Comparison of ENCODE assay signal across 8 mouse cellular contexts in the genomic region with DNA sequence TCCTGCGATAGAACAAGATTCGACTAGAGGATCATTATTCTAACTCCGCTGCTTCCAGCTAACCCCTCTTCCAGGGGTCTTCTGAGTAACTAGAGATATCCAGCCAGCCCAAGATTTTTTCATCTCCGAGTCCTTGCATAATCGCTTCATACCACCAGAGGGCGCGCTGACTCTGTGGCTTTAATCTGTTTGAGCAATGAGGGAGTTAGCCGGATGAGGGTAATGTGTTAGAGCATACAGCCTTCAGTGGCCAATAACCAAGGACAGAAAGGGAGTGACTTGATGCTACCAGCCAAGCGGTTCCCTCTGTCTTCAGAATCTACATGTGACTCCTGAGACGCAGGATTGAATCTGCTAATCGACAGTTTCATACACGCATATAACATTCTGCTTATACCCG. TPM values are rescaled to one million over a fixed set of nuclear protein-coding genes. Genes with fewer than 3 reads are reported as not detected.
DNase-seq lines count a peak whose midpoint lies in the region; ATAC-seq and TF ChIP-seq lines count a peak whose summit lies in the region.

No protein-coding gene starts in this region.

- ATAC-seq in forebrain, embryonic 11.5 days (replicated peaks; ENCODE audit: low FRiP score): peak; percentile 48; the same call in 1 of the 2 replicates

- H3K4me1 ChIP-seq in ES-E14 (ENCODE audit: control insufficient read depth in 2 of 2, insufficient read depth in 2 of 2, low read length in 2 of 2, poor library complexity in 1 of 2): peaks cover 0 to 4% of the 10 kb centered on the region in 2 experiments; a peak in 2 of 4 replicates
- peaks cover 18% of the 10 kb centered on the region; the same call in 1 of the 2 replicates for H3K4me1 ChIP-seq in forebrain, embryonic 11.5 days (replicated peaks; ENCODE audit: control insufficient read depth, insufficient read depth, low read length)

- in situ Hi-C loops in ES-E14 (cut with MboI; ENCODE audit: low sequenced_read_pairs in 2 of 2, unreplicated experiment in 2 of 2): no loop called here

- H3K4me3 ChIP-seq in ES-E14 (ENCODE audit: insufficient read depth in 1 of 2, low read depth in 1 of 2, low read length in 2 of 2, poor library complexity in 1 of 2, severe bottlenecking in 1 of 2): no peak overlapping the region
- H3K4me3 ChIP-seq in forebrain, embryonic 11.5 days (ENCODE audit: low read depth, low read length): no peak overlapping the region

- no peaks in the 10 kb centered on the region for H3K36me3 ChIP-seq in ES-E14 (ENCODE audit: control insufficient read depth, insufficient read depth, low read length, poor library complexity, severe bottlenecking)
- H3K36me3 ChIP-seq in forebrain, embryonic 11.5 days (ENCODE audit: control insufficient read depth, insufficient read depth, low read length): no peaks in the 10 kb centered on the region

- no peak overlapping the region for H3K27ac ChIP-seq in ES-E14 (ENCODE audit: insufficient read depth, low read depth, low read length, poor library complexity, severe bottlenecking)
- H3K27ac ChIP-seq in forebrain, embryonic 11.5 days (ENCODE audit: low read depth, low read length): no peak overlapping the region

- intact Hi-C loops in heart, postnatal 36 days (cut with DNase I): loop anchor here (1.0 to 5.0 kb wide), 5 partner anchors 24 to 272 kb away; a partner anchor contains a TSS

- H3K9ac ChIP-seq in ES-E14 (ENCODE audit: insufficient read depth, low read depth, low read length, poor library complexity, severe bottlenecking): no peak overlapping the region
- H3K9ac ChIP-seq in forebrain, embryonic 11.5 days (ENCODE audit: low read length): no peak overlapping the region

- H3K9me3 ChIP-seq in ES-E14 (ENCODE audit: control insufficient read depth, insufficient read depth, low read depth, low read length): no peaks in the 10 kb centered on the region
- no peaks in the 10 kb centered on the region for H3K9me3 ChIP-seq in forebrain, embryonic 11.5 days (ENCODE audit: control insufficient read depth, low read length)

- peak; percentile 85 for DNase-seq in ES-E14 (ENCODE audit: low read depth, low spot score)
- peak; percentile 91 for DNase-seq in c-Kit-positive CD71-negative TER-119-negative erythroid progenitor cells, embryonic 14.5 days (ENCODE audit: low read depth)
- DNase-seq in forebrain, embryonic 11.5 days (ENCODE audit: low spot score): peak; percentile 91
- DNase-seq in heart, postnatal 36 days: peak; percentile 85 to 88
- DNase-seq in layer of hippocampus, adult 8-10 months (ENCODE audit: low spot score in 2 of 2): peak; percentile 50 to 86
- peak; percentile 91 for DNase-seq in lung, postnatal 36 days
- peak; percentile 96 for DNase-seq in retina, embryonic 14.5 days (ENCODE audit: low spot score)
- DNase-seq in thymus, postnatal 4 days: peak; percentile 90

- WGBS in forebrain, embryonic 11.5 days: 20% methylated on average over 13 of the region's 13 CpGs

- H3K27me3 ChIP-seq in forebrain, embryonic 11.5 days (ENCODE audit: control insufficient read depth, insufficient read depth, low read length): peaks cover 34% of the 10 kb centered on the region

- H3K4me2 ChIP-seq in forebrain, embryonic 11.5 days (ENCODE audit: low read depth, low read length, severe bottlenecking): no peak overlapping the region

TF ChIP-seq in ES-E14, 5 proteins besides CTCF, POLR2A, EP300 and RAD21:
- TF ChIP-seq ZNF384 (IDR thresholded peaks at IDR 0.05; ENCODE audit: low read depth, low read length) (peak; percentile 78), MAFK (IDR thresholded peaks at IDR 0.05; ENCODE audit: insufficient read depth, low read depth, low read length) (no peak), HCFC1 (IDR thresholded peaks at IDR 0.05; ENCODE audit: borderline replicate concordance, insufficient read depth, low read length) (0 out of 2 replicates have a peak, but pooled peaks have one; percentile 34), CHD2 (IDR thresholded peaks at IDR 0.05; ENCODE audit: low read depth, low read length) (no peak), ZC3H11A (IDR thresholded peaks at IDR 0.05; ENCODE audit: borderline replicate concordance, low read depth, low read length) (peak; percentile 56)
TF ChIP-seq in ES-E14: peak in this region for 3.

RNA-seq across cellular contexts. Expression of a gene that starts 4.0 kb away (rescaled TPM):
- 12.5 and 20.1 TPM in 2 replicates for total RNA-seq in ES-E14 (2012; rRNA removed)
- 2.3 and 2.4 TPM in 2 replicates for polyA plus RNA-seq in forebrain, embryonic 11.5 days (2014; fragmentation: Nextera tagmentation; extraction: Ambion mirVana)
- total RNA-seq in heart, postnatal 36 days (2021): under 1 TPM; 0.31 to 0.46 TPM
- under 1 TPM in 2 of 4 experiments, not detected in 2; 0.09 to 0.43 TPM for total RNA-seq in layer of hippocampus, adult 8-10 months (2022)

RNA-seq across cellular contexts. Expression of a gene that starts 9.4 kb away (rescaled TPM):
- total RNA-seq in ES-E14 (2012; rRNA removed): 26.0 and 38.8 TPM in 2 replicates
- 7.1 and 7.4 TPM in 2 replicates for polyA plus RNA-seq in forebrain, embryonic 11.5 days (2014; fragmentation: Nextera tagmentation; extraction: Ambion mirVana)
- total RNA-seq in heart, postnatal 36 days (2021): 1 to 10 TPM; 9.3 to 9.9 TPM
- 10 to 100 TPM; 28.2 to 36.0 (median 29.8) TPM for total RNA-seq in layer of hippocampus, adult 8-10 months (2022)

RNA-seq across cellular contexts. Expression of a gene that starts 27.9 kb away (rescaled TPM):
- total RNA-seq in ES-E14 (2012; rRNA removed): 44.2 and 46.2 TPM in 2 replicates
- polyA plus RNA-seq in forebrain, embryonic 11.5 days (2014; fragmentation: Nextera tagmentation; extraction: Ambion mirVana): 103 and 106 TPM in 2 replicates
- 10 to 100 TPM; 11.4 to 12.3 TPM for total RNA-seq in heart, postnatal 36 days (2021)
- total RNA-seq in layer of hippocampus, adult 8-10 months (2022): 10 to 100 TPM; 22.3 to 31.9 (median 27.5) TPM
